Mouse (Mus musculus): ENCODE results near the gene Gpbp1l1.
A peak's percentile ranks its signal among the peaks of the same experiment; 100 is the strongest.

DNA sequence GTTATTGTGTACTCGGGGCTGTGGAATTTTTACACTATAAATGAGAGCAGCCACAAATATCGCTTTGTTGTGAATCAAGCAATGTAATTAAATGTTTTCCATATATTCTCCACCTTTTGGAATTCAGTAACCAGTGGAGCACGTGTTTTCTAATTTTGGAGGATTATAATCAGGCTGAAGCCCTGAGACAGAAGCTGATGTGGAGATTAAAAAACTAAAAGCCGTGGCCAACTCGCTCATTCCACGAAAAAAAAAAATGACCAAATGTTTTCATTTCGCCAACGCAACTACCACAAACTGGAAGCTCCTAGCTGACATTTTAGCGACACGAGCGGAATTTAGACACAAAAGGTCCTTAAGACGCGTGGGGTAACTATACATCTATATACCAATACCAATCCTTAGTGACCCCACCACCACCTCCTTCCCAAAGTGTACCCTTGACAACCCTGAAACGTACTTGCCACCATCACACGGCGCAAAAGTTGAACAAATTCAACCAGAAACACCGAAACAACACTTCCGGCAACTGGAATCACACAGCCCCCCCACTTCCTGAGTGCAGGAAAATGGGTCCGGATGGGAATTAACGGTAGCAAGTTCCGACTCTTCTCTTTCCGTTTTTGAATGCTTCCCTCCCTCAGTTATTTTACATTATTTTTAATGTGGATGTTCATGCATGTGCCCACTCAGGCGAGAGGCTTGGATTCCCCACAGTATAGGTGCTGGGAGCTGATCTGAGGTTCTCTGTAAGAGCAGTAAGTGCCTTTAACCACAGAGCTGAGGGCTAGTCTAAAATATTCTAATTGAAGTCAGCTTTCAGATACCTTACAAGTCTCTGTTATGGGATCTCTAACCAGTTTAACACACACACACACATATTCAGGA is 1.8 kb upstream of the Gpbp1l1 start, which contains the start of gene Tmem69:
- 0 out of 2 replicates have a peak, but pooled peaks have one; percentile 31 for TF ChIP-seq POLR2A (IDR thresholded peaks at IDR 0.05; ENCODE audit: control insufficient read depth, extremely low read depth, insufficient read depth, low read length, poor library complexity)
- no peak for TF ChIP-seq CTCF (IDR thresholded peaks at IDR 0.05; ENCODE audit: borderline replicate concordance, control insufficient read depth, extremely low read depth, insufficient read depth, low read length, poor library complexity)
